Mouse (Mus musculus) MEL (cell line): Measurements from ENCODE around the gene Ccdc162.
"Not testable (repeated sequence)": the region's sequence is repeated elsewhere in the genome, so short reads cannot be mapped to it uniquely, and the experiment has no call there.

Experiments used
- CTCF ChIP-seq, 3 experiments: IDR thresholded peaks in 2 of 3; conservative IDR thresholded peaks in 1 of 3; 2 replicates each; pipeline ENCODE4 v1.5.1; 2011 to 2012; ENCODE audit warnings: low read length in 3 of 3, low read depth in 2 of 3, mild to moderate bottlenecking in 2 of 3, improper control_type of control experiment in 1 of 3, inconsistent platforms in 1 of 3, mixed read lengths in 1 of 3, moderate library complexity in 1 of 3; ENCODE audit not compliant: control insufficient read depth in 1 of 3, insufficient read depth in 1 of 3, poor library complexity in 1 of 3, severe bottlenecking in 1 of 3
- E2F4 ChIP-seq: IDR thresholded peaks from 2 replicates; pipeline ENCODE4 v1.6.1; 2011; ENCODE audit warnings: low read depth, low read length, improper control_type of control experiment, borderline replicate concordance
- EP300 ChIP-seq, 2 experiments: IDR thresholded peaks; 2 replicates each; pipeline ENCODE4 v1.6.1; 2011; ENCODE audit warnings: improper control_type of control experiment in 2 of 2, low read length in 2 of 2, low read depth in 1 of 2, mild to moderate bottlenecking in 1 of 2
- HCFC1 ChIP-seq: IDR thresholded peaks from 2 replicates; pipeline ENCODE4 v1.6.1; 2012; ENCODE audit warnings: low read depth, mild to moderate bottlenecking, inconsistent platforms, low read length, improper control_type of control experiment, moderate library complexity
- MAFK ChIP-seq: IDR thresholded peaks from 2 replicates; pipeline ENCODE4 v1.6.1; 2011; ENCODE audit warnings: low read depth, mild to moderate bottlenecking, low read length, improper control_type of control experiment, borderline replicate concordance
- MYC ChIP-seq: IDR thresholded peaks from 2 replicates; pipeline ENCODE4 v1.6.1; 2011; ENCODE audit warnings: low read depth, mild to moderate bottlenecking, low read length, improper control_type of control experiment, moderate library complexity
- SIN3A ChIP-seq: IDR thresholded peaks from 2 replicates; pipeline ENCODE4 v1.6.1; 2012; ENCODE audit warnings: low read length, improper control_type of control experiment, inconsistent platforms
- SMC3 ChIP-seq: IDR thresholded peaks from 2 replicates; pipeline ENCODE4 v1.6.1; 2011; ENCODE audit warnings: low read depth, low read length, improper control_type of control experiment
- ZNF384 ChIP-seq: IDR thresholded peaks from 2 replicates; pipeline ENCODE4 v1.6.1; 2012; ENCODE audit warnings: low read depth, mild to moderate bottlenecking, inconsistent platforms, low read length, improper control_type of control experiment

- TF ChIP-seq ZNF384; EP300 (IDR thresholded peaks at IDR 0.05; ENCODE audit: low read depth in 1 of 2, low read length in 2 of 2); CTCF (IDR thresholded peaks at IDR 0.05 in 2 of 3, conservative IDR thresholded peaks at IDR 0.05 in 1 of 3; ENCODE audit: control insufficient read depth in 1 of 3, insufficient read depth in 1 of 3, low read depth in 2 of 3, low read length in 3 of 3, poor library complexity in 1 of 3, severe bottlenecking in 1 of 3); MAFK; SIN3A; HCFC1; MYC; SMC3; E2F4: not testable (repeated sequence)
Measured at GRCm38 (mm10) chr10:41655684-41656083, 60.8 kb downstream of the Ccdc162 start.
